Mouse (Mus musculus) A20 (cell line): ENCODE data around the gene Trpv2.

ENCODE experiments used
- DNase-seq: peaks from one replicate; pipeline ENCODE4 v3.0.0-alpha.2; 2011; ENCODE audit warnings: low read depth, low spot score

Trpv2 gene

DNA sequence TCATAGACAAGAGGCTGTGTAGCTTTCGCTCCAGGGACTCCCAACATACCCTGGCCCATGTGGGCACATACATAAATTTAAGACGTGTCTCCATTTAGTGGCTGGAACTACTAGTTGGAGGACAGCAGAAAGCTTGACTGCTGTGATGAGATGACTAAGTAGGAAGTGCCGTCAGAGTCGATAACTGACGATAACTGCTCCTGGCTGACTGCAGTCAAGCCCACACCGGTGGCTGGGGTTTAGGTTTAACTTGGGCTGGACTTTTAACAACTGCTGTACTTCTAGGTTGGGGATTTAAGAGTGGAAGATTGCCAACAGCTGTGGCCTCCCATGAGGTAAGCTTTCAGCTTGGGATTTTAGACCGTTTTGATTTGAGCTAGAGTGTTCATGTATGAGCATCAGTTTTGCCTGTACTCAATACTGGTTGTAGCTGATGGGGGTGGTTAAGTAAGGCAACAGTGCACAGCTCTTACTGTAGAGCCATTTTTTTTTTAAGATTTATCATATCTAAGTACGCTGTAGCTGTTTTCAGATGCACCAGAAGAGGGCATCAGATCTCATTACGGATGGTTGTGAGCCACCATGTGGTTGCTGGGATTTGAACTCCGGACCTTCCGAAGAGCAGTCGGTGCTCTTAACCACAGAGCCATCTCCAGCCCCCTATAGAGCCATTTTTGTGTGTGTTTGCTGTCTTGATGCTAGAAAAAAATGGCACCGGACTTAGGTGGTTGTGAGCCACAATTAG is 29.2 kb downstream of the Trpv2 start:
- peak; percentile 60 for DNase-seq

- DNase-seq: no peak
These were observed 29.9 kb downstream of the Trpv2 start for GRCm38 (mm10) chr11:62604123-62604706.

GRCm38 (mm10) chr11:62604886-62605618 is 30.8 kb downstream of the Trpv2 start:
- peak; percentile 27 for DNase-seq

- peak; percentile 39 for DNase-seq
These were observed 31.5 kb downstream of the Trpv2 start for GRCm38 (mm10) chr11:62605619-62606298.

- DNase-seq: peak; percentile 53
These were observed 32.2 kb downstream of the Trpv2 start for GRCm38 (mm10) chr11:62606299-62607169.

DNA sequence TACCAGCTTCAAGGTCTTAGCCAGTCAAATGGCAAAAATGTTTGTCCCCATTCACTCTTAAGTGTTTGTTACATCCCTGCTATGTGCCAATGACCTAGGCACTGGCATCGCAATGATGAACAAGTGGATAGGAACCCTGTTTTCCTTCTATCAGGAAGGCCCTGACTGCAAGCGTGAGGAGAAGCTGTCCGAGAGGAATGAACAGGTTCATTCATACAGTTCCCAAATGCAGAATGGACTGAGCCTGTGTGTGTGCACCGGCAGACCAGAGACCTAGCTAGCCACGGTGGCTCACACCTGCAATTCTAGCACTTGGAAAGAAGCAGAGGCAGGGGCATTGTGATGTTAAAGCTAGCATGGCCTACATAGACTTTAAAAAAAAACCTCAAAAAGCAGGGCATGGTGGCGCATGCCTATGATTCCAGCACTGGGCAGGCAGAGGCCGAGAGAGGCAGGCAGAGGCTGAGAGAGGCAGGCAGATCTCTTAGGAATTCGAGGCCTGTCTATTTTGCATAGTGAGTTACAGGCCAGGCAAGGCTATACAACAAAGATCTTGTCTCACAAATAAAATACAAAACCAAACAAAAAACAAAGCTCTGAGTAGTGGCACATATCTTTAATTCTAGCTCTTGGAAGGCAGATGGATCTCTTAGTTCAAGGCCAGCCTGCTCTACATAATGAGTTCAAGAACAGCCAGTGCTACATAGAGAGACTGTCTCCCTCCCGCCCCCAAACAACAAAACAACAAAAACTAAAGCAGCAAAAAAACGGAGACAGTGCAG is 33.1 kb downstream of the Trpv2 start:
- peak; percentile 38 for DNase-seq

- no peak for DNase-seq
These were observed 33.6 kb downstream of the Trpv2 start for GRCm38 (mm10) chr11:62607952-62608201.

GRCm38 (mm10) chr11:62608826-62609675 is 34.8 kb downstream of the Trpv2 start:
- peak; percentile 26 for DNase-seq

- no peak for DNase-seq
These were observed 36.0 kb downstream of the Trpv2 start for GRCm38 (mm10) chr11:62610304-62610703.

- no peak for DNase-seq
These were observed 38.3 kb downstream of the Trpv2 start for GRCm38 (mm10) chr11:62612604-62613003.

DNA sequence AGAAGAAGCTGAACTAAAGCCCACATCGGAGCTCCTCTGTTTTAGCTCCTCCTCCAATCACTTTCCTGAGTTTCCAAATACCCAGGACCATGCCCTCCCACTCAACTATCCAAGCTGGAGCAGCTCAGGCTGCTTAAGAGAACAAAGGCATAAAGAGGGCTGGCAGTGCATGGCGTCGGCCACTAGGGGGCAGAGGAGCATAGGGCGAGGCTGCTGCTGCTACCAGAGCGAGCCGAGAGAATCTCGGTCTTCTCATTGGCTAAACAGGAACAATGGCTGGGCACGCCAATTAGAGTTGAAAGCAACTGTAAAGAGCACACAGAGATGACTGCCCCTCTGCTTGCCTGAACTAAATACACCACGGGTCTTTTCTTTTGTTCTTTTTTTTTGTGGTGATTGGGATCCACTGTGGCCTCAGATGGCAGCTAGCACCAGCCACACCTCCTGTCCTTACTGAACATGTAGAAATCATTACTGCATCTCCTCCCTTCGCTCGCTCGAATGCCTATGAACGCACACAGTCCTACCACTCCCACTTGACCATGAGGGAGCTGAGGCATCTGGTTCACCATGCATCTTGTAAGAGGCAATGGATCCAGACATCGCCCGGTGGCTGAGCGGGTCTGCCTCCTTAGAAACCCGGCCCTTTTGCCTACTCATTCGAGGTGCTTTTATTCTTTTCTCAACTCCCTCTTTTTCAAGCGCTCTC is 39.5 kb downstream of the Trpv2 start:
- peak; percentile 88 for DNase-seq

DNA sequence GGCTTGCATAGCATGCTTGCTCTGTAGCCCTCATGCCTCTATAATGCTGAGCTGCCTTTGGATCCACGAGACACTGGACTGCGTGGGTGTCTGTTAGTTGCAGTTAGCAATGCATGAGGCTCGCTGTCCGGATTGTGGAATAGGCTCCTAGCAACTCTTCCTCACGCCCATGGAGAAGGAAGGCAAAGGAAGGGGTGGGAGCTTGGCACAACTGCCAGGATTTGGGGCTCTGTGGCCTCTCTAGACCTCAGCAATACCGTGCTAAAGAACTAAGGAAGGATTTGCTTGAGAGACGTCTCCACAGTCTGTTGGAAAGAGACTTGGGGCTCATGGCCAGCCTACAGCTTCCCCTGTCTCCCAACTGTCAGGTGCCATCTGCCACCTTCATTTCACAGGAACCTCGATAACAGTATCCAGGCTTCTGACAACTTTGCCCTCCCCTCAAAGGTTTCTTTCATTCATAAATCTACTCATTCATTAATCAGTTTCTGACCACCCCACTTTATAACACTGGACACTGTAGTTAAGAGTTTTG is 40.7 kb downstream of the Trpv2 start:
- DNase-seq: no peak

DNA sequence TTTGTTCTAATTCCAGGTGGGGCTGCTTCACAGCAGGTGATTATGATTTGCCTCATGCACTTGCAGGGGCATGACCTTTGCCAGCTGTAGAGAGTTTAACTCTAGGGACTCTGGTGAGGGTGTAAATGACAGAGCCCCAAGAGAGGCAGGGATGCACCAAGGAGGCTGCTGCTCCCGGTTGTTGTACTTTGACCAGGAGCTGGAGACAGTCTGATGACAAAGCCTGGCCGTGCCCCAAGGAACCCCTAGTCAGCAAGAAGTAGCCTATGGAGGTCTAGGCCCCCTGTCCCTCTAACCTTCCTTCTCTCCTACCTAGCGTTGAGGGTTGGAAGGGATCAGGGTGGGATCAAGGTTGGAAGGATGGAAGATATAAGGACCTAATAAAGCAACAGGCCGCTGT is 41.2 kb downstream of the Trpv2 start:
- DNase-seq: no peak

DNA sequence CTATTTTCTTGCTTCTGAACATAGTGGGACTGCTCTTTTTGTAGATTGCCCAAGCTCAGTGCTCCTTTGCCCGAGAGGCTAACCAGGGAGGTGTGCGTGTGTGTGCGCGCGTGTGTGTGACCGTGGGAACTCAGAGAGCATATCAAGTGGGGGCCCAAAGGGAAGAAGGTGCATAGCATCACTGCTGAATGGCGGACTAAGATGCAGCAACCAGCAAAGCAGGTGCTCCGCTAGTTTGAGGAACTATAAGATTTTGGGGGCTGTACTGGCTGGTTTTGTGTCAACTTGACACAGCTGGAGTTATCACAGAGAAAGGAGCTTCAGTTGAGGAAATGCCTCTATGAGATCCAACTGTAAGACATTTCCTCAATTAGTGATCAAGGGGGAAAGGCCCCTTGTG is 46.8 kb downstream of the Trpv2 start:
- peak; percentile 56 for DNase-seq

GRCm38 (mm10) chr11:62621586-62622283 is 47.4 kb downstream of the Trpv2 start:
- DNase-seq: peak; percentile 29

DNA sequence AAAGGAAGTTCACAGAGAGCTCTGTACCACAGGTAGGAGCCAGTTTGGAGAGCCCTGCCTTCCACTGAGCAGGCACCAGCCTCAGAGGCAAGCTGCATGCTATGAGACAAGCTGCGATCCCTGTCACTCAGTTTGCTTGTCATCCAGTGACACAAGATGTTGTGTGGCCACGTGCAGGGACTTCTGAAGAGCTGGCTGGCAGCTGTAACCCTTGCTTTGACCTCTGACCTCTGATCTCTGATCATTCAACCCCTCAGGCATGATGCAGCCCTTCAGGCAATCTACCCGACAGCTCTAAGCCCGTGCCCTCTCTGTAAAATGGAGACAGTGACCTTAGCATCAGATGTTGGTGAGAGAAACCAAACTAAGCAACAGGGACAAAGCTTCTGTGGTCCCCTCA is 48.6 kb downstream of the Trpv2 start:
- DNase-seq: no peak

DNA sequence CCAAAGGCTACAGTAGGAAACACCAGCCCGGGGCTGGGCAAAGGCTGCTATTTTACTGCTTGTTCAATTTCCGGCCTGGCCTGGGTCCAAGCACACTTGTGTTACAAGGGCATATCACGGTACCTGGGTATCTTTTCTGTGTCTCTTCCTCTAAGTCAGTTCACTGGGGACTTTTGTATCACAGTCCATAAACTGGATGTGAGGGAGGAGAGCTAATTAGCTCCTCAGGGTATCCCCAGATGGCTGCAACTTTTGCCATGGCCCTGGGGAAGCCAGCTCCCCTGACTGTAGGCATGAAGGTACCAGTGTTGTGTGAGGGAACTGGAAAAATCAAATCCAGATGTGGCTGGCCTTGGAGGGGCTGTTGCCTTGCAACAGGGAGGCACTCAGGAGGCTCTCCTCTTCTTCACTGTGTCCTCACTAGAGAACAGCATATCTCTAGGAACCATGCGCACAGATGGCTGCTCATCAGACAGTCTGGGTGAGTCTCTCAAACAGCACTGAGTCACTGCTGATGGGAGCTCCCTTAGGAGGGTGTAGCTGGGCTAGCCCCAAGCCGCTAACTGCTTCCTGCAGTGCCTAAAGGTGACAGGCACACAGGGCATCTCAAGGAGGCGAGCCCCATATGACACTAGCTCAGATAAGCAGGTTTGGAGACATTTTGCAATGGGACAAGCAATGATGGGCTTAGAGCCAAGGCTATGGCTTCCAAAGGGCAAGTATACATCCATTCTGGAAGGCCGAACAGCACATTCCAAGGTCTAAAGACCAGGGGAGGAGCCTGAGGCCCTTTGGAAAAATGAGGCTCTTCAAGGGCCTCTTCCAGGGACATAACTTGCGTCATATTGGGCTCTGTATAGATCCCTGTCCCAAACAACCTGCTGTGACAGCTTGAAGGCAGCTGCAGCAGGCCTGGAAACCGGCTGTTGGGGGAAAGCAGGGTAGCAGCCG is 50.3 kb downstream of the Trpv2 start:
- no peak for DNase-seq
